Mouse (Mus musculus) CH12F3 (cell line): ENCODE measurements around the gene Prss32.

Source experiments
- in situ Hi-C: fragments of 300-500 bp; cut with MboI; formaldehyde crosslinking; loops from 2 replicates; pipeline ENCODE4 v1.14.3; 2020; ENCODE audit warnings: low sequenced_read_pairs

Prss32 gene

GRCm38 (mm10) chr17:23843812-23844273 is at the start of gene Prss32, which contains the start of gene Prss41:
Gene Prss32, plus strand, starts transcription at chr17:23843855.
Gene Prss41, minus strand, starts transcription at chr17:23844172.
- in situ Hi-C loops, result no loop called here

GRCm38 (mm10) chr17:23795323-23795722 is 48.3 kb upstream of the Prss32 start:
- in situ Hi-C loops, result no loop called here

GRCm38 (mm10) chr17:23797316-23797715 is 46.3 kb upstream of the Prss32 start:
- in situ Hi-C loops, result no loop called here

- in situ Hi-C loops, result no loop called here
Observed at GRCm38 (mm10) chr17:23801627-23802026, 42.0 kb upstream of the Prss32 start.

GRCm38 (mm10) chr17:23802746-23803365 is 40.8 kb upstream of the Prss32 start:
- in situ Hi-C loops, result no loop called here

- in situ Hi-C loops, result no loop called here
Observed at GRCm38 (mm10) chr17:23803366-23804041, 40.2 kb upstream of the Prss32 start.

GRCm38 (mm10) chr17:23804426-23805085 is 39.1 kb upstream of the Prss32 start:
- in situ Hi-C loops, result no loop called here

GRCm38 (mm10) chr17:23806867-23807266 is 36.8 kb upstream of the Prss32 start:
- in situ Hi-C loops, result no loop called here

- in situ Hi-C loops, result no loop called here
Observed at GRCm38 (mm10) chr17:23807918-23808317, 35.7 kb upstream of the Prss32 start.

GRCm38 (mm10) chr17:23815641-23816040 is 28.0 kb upstream of the Prss32 start:
- in situ Hi-C loops, result no loop called here

GRCm38 (mm10) chr17:23818579-23818978 is 25.1 kb upstream of the Prss32 start:
- in situ Hi-C loops, result no loop called here

- in situ Hi-C loops, result no loop called here
Observed at GRCm38 (mm10) chr17:23819235-23819634, 24.4 kb upstream of the Prss32 start.

GRCm38 (mm10) chr17:23820731-23821130 is 22.9 kb upstream of the Prss32 start:
- in situ Hi-C loops, result no loop called here

GRCm38 (mm10) chr17:23822094-23822493 is 21.6 kb upstream of the Prss32 start:
- in situ Hi-C loops, result no loop called here

GRCm38 (mm10) chr17:23823018-23823417 is 20.6 kb upstream of the Prss32 start:
- in situ Hi-C loops, result no loop called here

- in situ Hi-C loops, result no loop called here
Observed at GRCm38 (mm10) chr17:23823614-23824013, 20.0 kb upstream of the Prss32 start.

GRCm38 (mm10) chr17:23825591-23825990 is 18.1 kb upstream of the Prss32 start:
- in situ Hi-C loops, result no loop called here

GRCm38 (mm10) chr17:23828271-23829001 is 15.2 kb upstream of the Prss32 start:
- in situ Hi-C loops, result no loop called here

- in situ Hi-C loops, result no loop called here
Observed at GRCm38 (mm10) chr17:23829064-23829619, 14.5 kb upstream of the Prss32 start, which contains the start of gene Elob. Gene Elob, minus strand, starts transcription at chr17:23829136.

GRCm38 (mm10) chr17:23831201-23831600 is 12.5 kb upstream of the Prss32 start:
- in situ Hi-C loops, result no loop called here
